Mouse (Mus musculus): ENCODE results near the gene Tor1aip1. TPM values are rescaled to one million over a fixed set of nuclear protein-coding genes. Genes with fewer than 3 reads are reported as not detected.
"Not testable (repeated sequence)": the region's sequence is repeated elsewhere in the genome, so short reads cannot be mapped to it uniquely, and the experiment has no call there.

Gene Tor1aip1
- total RNA-seq (2022): 10 to 100 TPM; 72.6 to 96.0 (median 85.4) TPM

- DNase-seq (ENCODE audit: low spot score): peak; percentile 98
Measured at GRCm38 (mm10) chr1:156035930-156036737, at the start of gene Tor1aip1. Tor1aip1 (minus strand) TSS chr1:156036480.

DNA sequence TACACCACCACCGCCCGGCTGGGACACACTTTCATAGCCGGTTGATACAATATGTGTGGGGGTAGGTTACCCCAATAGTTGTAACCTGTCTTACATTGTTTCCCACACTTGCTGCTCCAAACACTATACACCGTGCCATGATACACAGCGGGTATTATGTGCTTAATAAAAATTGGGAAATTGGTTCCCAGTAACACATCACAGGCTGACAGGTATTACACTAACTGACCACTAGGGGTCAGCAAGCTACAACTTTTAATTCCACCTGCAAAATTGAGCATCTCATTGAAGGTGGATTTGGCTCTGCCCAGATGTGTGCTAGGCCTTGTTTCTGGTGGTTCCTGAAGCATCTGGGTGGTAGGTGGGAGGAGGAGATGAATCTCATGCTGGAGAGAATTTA lies 49.5 kb upstream of the Tor1aip1 start:
- DNase-seq (ENCODE audit: low spot score): peak; percentile 50

DNA sequence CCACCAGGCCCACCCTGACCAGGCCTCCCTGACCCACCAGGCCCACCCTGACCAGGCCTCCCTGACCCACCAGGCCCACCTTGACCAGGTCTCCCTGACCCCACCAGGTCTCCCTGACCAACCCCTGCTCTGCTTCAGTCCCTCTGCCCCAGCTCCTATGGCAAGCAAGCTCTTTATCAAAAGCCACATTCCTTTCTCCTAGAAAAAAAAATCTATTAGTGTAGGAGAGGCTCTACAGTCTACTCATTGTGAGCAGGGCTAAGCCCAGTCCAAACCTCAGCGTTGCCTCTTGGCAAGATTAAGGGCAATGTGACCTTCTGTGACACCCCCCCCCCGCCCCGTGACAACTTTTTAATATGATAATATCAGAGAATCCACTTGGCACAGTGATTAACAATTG lies 48.3 kb upstream of the Tor1aip1 start:
- DNase-seq (ENCODE audit: low spot score): no peak

GRCm38 (mm10) chr1:156077655-156078054 lies 41.4 kb upstream of the Tor1aip1 start:
- no peak for DNase-seq (ENCODE audit: low spot score)

DNA sequence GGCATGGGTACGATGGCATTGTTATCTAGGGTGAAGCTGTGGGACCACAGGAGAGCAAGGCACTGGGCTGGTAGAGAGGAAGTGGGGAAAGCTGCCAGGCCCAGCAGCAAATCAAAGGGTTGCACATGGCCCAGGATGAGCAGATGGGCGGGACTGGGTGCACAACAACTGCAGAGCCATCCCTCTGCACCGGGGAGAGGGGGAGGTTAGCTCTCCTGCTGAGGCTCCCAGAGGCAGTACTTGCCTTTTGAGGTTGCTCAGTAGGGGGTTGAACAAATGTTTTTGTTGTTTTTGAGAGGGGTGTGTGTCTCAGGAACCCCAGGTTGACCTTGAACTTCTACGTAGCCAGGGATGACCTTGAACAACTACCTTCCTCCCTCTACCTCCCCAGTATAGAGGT lies 40.2 kb upstream of the Tor1aip1 start:
- DNase-seq (ENCODE audit: low spot score): no peak

GRCm38 (mm10) chr1:156074575-156074974 lies 38.3 kb upstream of the Tor1aip1 start:
- no peak for DNase-seq (ENCODE audit: low spot score)

DNA sequence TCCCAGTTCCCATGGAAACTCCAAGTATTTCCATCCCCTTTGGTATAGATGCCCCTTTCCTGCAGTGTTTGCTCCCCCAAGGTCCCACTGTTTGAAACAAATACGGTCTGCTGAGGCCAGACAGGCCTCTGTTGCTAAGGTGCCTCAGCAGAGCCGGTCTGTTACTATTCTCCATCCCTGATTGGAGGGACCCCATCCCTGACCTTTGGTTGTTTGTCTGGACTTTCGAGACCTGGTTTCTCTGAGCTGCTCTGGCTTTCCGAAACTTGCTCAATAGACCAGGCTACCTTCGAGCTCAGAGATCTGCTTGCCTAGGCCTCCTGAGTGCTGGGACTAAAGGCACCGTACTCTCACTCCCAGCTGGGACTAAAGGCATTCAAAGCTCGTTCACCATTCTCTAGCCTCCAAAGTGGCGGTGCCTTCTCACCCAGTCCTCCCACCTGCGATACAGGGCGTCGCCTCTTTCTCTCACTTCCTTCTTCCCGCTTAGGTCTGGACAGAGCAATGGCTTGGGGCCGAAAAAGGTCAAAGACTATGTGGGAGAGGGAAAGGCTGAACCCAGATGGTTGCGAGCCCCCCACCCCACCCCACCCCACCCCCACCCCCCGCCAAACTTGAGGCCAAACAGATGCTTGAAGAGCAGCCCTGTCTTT lies 37.0 kb upstream of the Tor1aip1 start:
- no peak for DNase-seq (ENCODE audit: low spot score)

GRCm38 (mm10) chr1:156070106-156070505 lies 33.8 kb upstream of the Tor1aip1 start:
- DNase-seq (ENCODE audit: low spot score): no peak

DNA sequence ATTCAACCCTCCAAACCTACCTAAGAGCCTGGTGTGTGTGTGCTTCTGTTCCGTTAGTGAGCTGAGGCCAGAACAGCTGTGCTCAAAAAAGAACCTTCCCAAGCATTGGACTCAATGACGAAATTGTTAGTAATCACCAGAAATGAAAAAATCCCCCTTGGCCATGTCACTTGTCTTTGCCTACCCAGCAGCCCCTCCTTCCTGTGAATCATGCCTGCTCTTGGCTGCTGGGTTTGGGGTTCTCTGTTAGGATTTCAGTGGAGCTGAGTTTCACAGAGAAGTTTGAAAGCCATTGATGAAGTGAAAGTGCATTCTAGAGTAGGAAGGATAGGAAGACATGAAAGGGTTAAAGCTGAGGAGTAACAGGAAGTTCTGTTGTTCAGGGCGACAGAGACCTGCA lies 29.9 kb upstream of the Tor1aip1 start:
- DNase-seq (ENCODE audit: low spot score): no peak

GRCm38 (mm10) chr1:156062193-156062592 lies 25.9 kb upstream of the Tor1aip1 start:
- DNase-seq (ENCODE audit: low spot score): no peak

DNA sequence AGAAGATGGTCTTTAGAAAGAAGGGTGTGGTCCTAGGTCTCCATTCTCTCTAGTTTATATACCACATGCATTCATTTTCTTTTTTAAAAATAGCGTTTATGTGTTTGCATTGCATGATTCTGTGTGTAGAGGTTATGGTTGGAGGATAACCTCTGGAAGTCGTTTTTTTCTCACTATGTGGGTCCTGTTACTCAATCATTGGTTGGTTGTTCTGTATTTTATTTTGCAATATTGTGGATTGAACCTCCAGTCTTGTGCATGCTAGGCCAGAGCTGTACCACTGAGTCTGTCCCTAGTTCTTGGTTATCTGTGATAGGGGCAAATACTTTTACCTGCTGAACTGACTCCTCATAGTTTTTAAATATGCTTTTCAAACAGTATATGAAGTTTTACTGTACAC lies 21.9 kb upstream of the Tor1aip1 start:
- no peak for DNase-seq (ENCODE audit: low spot score)

GRCm38 (mm10) chr1:156046688-156047087 lies 10.4 kb upstream of the Tor1aip1 start:
- no peak for DNase-seq (ENCODE audit: low spot score)

DNA sequence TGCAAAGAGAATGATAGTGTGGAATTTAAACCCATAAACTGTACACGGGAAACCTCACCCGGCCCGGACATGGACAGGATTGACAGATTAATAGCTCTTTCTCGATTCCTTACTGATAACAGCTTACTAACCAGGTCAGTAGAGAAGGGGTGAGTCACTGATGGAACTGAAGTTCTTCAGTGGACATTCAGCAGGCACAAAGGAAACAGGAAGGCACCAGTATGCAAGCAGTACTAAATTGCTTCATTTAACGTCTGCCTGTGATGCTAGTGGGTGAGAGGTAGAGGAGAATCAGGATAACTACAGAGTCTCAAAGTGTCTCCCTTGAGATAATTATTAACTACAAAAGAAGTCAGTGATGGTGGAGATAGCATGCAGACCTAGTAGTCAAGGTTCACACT lies 7.9 kb upstream of the Tor1aip1 start:
- no peak for DNase-seq (ENCODE audit: low spot score)

DNA sequence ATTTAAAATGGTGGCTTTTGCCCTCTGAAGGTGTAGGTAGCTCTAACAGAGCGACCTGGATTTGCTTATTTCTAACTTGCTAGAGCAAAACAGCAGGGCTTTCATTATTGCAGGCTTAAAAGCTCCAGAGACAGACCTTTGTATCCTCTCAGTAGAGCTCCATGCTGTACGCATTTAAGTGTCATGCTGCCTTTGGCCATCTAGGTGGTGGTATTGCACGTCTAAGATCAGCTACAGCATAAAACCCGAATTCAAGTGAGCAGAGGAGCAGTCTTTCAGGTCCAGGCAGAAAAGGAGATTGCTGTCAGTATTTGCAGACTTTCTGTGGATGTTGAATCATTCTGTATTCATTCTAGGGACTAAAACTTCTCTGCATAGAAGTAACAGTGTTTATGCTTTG lies 6.7 kb upstream of the Tor1aip1 start:
- peak; percentile 45 for DNase-seq (ENCODE audit: low spot score)

DNA sequence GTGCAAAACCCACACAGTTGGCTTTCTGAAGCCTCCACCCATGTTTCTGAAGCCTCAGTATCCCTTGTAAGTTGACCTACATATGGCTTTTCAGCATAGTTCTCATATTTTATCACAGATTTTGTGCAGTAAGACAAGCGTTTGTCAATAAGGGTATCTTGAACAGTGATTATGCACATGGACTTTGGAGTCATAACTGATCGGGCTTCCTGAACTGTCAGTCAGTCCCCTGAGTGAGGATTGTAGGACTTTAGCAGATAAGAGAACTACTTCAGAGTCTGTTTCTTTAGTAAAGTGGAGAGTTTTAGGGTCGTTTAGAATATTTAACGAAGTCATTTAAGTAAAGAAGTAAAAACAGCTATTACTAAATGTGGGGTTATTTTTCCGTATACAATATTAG lies 6.2 kb upstream of the Tor1aip1 start:
- DNase-seq (ENCODE audit: low spot score): no peak

- DNase-seq (ENCODE audit: low spot score): no peak
Measured at GRCm38 (mm10) chr1:156041451-156042241, 5.4 kb upstream of the Tor1aip1 start.

DNA sequence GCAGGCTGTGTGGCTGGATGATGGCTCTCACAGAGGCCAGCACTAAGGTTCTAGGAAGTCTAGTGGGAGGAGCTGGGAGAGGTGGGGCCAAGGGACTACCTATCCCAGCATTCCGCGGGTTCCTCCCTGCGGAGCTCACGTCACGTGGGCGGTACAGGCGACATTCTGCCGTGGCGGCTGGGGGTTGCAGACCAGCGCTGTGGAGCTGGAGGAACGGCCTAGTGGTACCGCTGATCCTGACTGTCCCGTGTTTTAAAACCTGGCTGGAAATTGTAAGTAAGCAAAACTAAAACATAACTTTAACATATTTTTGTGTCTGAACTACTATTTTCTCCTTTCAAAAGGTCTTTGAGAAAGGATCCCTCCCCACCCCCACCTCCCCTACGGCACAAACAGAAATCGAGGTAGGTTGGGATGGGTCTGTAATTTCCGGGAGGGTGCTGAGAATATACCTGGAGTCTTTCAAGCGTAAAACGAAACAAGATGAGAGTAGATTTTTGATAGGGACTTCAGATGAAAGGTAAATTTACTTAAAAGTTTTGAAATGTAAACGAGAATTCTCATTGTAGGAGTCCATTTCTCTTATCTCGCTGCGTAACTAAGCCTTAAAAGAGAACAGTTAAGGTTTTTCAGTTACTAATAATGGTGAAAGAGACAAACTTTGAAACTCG lies 4.6 kb upstream of the Tor1aip1 start:
- DNase-seq (ENCODE audit: low spot score): peak; percentile 93

DNA sequence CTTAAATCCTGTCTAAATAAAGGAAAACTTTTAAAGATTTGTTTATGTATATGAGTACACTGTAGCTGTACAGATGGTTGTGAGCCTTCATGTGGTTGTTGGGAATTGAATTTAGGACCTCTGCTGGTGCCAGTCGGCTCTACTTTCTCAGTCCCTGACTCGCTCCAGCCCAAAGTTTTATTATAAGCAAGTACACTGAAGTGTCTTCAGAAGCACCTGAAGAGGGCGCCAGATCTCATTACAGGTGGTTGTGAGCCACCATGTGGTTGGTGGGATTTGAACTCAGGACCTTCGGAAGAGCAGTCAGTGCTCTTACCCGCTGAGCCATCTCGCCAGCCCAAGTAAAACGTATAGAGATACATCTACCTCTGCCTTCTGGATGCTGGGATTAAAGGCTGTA lies 3.7 kb upstream of the Tor1aip1 start:
- DNase-seq (ENCODE audit: low spot score): not testable (repeated sequence)

DNA sequence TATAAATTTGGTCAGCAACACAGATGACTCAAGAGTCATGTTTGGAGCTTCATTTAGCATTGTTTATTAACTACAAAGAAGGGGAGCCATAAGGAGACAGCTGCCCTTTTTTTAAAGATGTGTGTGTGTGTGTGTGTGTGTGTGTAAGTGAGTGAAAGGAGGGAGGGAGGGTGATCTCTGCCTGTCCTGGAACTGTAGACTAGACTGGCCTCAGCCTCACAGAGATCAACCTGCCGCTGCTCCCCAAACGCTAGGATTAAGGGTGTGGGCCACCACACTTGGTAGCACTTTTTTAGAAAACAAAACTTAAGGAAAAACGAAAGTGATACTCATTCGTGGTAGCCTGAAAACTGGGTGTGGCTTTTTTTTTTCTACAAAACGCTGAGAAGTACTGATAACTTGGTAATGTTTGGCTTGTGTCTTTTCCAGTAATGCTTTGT lies 884 bp upstream of the Tor1aip1 start:
- peak; percentile 62 for DNase-seq (ENCODE audit: low spot score)

- DNase-seq (ENCODE audit: low spot score): peak; percentile 64
Measured at GRCm38 (mm10) chr1:156035269-156035929, 881 bp downstream of the Tor1aip1 start, which contains the start of gene Tor1aip2. Tor1aip2 (plus strand) TSS chr1:156035403.

- DNase-seq (ENCODE audit: low spot score): no peak
Measured at GRCm38 (mm10) chr1:156034661-156035060, 1.6 kb downstream of the Tor1aip1 start.
